Mouse (Mus musculus) MEL-GATA-1-ER (cell line): Measurements from ENCODE around the gene Ehbp1l1.

Source experiments
- DNase-seq: peaks from one replicate; pipeline ENCODE4 v3.0.0-alpha.2; 2012; ENCODE audit warnings: low read depth; ENCODE audit errors: extremely low read depth

The Ehbp1l1 gene

DNA sequence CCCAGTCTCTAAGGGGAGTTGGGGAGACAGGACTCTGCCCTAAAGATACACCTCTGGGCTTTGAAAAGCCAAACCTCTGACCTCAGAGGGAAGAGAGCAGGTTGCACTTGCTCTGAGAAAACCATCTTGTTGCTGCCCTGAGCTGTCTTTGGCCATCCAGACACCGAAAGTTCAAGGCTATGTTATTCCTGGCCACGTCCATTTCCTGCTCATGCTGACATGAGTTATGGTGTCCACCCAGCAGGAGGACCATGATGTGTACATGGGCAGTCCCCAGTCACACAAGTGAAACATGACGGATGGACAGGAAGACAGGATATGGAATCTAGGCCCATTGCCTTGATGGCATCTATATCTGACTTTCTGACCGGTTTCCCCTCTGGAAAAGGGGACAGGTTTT lies 45.7 kb downstream of the Ehbp1l1 start:
- DNase-seq, result no peak

DNA sequence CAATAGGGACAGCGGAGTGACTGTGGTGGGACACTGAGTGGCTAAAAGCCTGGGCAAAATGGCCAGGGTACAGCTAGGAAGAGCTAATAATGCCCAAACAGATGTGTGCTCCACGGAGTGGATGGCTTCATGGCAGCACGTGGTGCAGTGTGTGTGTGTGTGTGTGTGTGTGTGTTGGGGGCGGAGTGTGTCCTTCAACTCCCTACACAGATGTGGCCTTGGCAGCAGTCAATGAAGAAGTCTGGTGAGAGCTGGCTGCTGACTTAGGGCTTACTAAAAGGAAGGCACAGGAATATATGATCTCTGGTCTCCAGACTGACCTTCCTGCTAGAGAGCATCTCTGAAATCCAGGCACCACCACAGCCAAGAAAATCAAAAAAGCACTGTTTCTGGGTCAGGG lies 57.7 kb downstream of the Ehbp1l1 start:
- DNase-seq, result no peak

DNA sequence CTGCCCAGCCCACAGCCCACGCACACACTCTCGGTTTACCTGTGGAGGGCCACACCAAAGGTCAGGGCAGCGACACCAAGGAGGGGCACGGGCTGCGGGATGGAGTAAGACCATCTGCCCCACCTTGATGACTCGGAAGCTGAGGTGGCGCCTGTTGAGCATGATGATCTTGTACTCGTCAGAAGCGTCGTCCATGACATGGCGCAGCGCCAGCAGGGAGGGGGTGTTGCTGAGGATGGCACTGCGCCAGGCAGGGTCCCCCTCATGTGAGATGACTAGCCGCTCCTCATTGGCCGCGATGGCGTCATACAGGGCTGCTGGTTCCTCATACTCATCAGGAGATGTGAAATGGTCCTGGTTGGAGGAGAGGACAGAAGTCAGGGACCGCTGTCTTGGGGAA lies 59.7 kb downstream of the Ehbp1l1 start:
- no peak for DNase-seq

DNA sequence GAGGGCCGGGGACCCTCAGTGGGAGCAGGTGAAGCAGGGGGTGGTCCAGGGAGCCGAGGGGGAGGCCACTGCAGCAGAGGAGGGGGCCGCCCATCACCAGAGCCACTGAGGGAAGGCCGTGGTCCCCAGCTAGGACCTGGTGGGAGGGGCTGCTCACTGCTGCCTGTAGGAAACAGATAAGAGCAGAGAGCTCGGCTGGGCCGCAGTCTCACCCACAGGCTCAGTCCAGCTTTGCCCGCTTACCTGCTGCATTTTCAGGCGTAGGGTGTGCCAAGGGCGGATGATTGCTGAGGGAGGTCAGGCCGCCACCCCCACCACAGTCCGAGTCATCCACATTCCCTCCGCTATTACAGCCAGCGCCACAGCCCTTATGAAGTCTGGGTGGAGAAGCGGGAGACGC lies 60.7 kb downstream of the Ehbp1l1 start:
- DNase-seq, result peak; percentile 71

DNA sequence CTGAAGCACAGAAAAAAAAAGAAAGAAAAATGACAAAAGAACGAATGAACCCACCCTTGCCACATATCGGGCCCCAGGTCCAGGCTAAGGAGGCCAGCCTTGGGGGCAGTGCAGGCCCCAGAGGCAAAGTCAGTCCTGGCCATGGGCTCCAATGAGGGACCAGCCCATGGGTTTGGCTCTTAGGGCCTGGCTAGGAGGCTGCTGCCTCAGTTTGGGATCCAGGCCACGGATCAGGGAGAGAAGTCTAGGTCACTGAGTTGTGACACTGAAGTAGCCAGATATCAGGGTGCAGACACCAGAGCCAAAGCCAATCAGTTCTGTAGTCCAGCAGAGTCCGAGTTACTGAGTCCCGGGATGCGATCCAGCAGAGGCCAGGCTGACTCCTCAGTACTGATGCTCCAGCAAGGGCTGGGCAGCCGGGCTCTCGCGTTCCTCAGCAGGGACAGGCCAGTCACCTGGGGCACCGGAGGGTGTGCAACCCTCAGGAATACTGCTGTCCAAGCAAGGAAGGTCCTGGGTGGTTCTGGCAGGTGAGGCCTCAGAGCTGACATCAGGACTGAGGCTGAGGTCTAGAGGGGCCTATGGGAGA lies 61.4 kb downstream of the Ehbp1l1 start:
- no peak for DNase-seq

DNA sequence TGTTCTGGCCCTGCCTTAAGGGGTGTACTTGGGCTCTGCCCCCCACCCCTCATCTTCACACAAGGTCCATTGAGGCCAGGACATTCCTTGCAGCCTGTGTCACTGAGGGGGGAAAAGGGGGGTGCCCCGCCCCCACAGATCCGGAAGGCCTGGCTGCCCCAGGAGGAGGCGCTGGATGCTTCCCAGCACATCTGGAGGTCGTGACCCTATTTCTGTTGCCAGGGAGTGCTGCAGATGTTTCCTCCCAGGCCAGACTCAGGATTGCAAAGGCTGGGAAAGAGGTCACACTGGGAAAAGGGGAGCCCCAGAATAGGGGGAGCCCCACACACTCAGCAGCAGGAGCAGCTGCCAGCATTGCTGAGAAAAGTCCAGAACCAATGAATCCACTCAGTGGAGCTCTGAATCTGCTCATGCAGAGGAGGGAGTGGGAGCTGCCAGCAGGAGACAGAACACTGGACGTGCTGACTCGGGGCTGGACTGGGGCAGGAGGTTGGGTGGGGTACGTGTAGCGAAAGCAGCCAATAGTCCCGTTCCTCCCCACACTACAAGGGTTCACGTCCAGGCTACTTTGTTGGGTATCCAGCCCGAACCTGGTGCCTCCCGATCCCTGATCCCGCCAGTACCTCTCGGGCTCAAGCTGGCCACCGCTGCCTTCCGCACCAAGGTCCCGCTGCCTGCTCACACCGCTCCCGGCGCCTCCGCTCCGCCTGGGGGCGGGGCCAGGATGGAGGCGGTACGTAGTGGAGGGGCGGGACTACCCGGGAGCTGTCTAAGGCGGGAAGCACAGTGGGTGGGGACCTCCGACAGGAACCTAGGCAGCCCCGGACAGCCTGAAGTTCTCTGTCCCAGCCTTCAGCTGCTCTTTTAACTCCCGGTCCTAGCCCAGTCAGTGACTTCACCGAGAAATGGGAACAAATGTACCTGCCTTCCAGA lies 62.9 kb downstream of the Ehbp1l1 start, which contains the start of gene Sipa1:
Sipa1 (minus strand) TSS at position 727 of the 933 bp plus-strand sequence.
- DNase-seq, result peak; percentile 80

DNA sequence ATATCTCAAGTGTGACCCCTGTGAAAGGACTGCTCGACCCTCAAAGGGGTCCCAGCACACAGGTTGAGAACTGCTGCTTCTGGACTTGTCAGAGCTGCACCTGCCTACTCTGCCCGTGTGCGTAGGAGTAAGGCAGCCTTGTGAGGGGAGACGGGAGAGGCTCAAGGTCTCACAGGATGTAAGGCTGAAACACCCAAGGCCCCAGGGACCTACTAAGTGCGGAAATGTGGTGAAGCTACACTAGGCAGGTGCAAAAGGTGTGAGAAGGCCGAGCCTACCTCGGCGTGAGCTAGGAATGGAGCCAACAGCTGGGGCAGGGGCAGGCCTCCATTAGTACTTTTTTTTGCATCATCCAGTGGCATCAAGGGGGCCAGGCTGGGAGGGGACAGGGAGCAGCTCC lies 63.8 kb downstream of the Ehbp1l1 start:
- no peak for DNase-seq

DNA sequence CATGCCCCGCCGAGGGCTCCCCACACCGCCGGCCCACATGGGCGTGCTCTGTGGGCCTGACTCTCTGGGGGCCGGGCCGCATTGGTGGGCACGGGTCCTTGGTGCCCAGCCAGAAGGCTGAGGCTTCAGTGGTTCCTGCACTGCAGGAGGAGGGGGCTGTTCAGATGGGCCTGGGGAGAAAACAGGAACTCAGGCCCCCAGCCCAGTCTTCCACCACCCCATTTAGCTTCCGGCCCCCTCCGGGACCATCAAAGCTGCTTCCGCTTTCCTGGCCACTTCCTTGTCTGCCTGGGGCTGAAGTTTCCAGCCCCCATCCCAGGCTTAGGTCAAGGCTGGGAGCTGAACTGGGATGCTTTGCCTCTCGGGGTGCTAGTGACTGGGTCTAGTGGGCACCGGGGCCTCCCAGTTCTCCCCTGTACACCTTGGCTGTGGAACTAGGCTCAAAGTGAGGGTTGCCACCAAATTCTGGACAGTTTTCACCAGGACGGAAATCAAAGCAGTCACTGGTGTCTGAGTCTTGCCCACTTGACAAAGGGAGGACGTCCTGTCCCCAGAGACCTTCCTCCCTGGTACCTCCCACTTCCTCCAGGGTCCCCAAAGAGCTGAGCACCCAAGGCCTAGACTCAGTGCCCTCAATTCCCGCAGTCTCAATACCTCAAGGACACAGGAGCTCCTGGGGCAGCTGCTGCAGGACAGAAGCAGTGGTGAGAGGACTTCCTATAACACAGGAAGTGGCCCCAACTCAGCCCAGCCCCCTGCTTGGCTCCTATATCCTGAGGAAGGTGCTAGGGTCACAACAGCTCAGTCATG lies 65.0 kb downstream of the Ehbp1l1 start:
- DNase-seq, result peak; percentile 69
